ENCODE assay signal across 8 mouse cellular contexts in genomic region chr3:101108848-101109247, GRCm38 (mm10). TPM values are rescaled to one million over a fixed set of nuclear protein-coding genes. Genes with fewer than 3 reads are reported as not detected.
DNase-seq lines count a peak whose midpoint lies in the region; ATAC-seq and TF ChIP-seq lines count a peak whose summit lies in the region.

No protein-coding gene starts in this region.

- WGBS in kidney, postnatal 0 days = 36% methylated on average over 5 of the region's 5 CpGs
- 20% methylated on average over 5 of the region's 5 CpGs for WGBS in embryonic facial prominence, embryonic 15.5 days
- WGBS in intestine, postnatal 0 days = 28% methylated on average over 5 of the region's 5 CpGs
- 16% methylated on average over 5 of the region's 5 CpGs for WGBS in neural tube, embryonic 14.5 days

- no peak for DNase-seq in kidney, postnatal 0 days (ENCODE audit: low spot score)
- no peak for DNase-seq in kidney, adult 9 months
- no peak for DNase-seq in cerebellum, postnatal 4 days (ENCODE audit: low spot score in 2 of 2)
- DNase-seq in ovary, postnatal 36 days (ENCODE audit: low spot score) = no peak
- DNase-seq in cerebellum, adult 18-20 months = no peak

- H3K9me3 ChIP-seq in kidney, postnatal 0 days (replicated peaks; ENCODE audit: low read length) = no peaks in the 10 kb centered on the region
- H3K9me3 ChIP-seq in embryonic facial prominence, embryonic 15.5 days (replicated peaks) = no peaks in the 10 kb centered on the region
- no peaks in the 10 kb centered on the region for H3K9me3 ChIP-seq in intestine, postnatal 0 days (ENCODE audit: control insufficient read depth)
- H3K9me3 ChIP-seq in neural tube, embryonic 14.5 days (ENCODE audit: control insufficient read depth, low read length) = no peaks in the 10 kb centered on the region

- H3K36me3 ChIP-seq in kidney, postnatal 0 days (ENCODE audit: insufficient read depth, low read length) = no peaks in the 10 kb centered on the region
- no peaks in the 10 kb centered on the region for H3K36me3 ChIP-seq in embryonic facial prominence, embryonic 15.5 days
- H3K36me3 ChIP-seq in intestine, postnatal 0 days (ENCODE audit: control insufficient read depth, insufficient read depth) = no peaks in the 10 kb centered on the region
- no peaks in the 10 kb centered on the region for H3K36me3 ChIP-seq in neural tube, embryonic 14.5 days (ENCODE audit: control insufficient read depth, insufficient read depth, low read length)

- 0 out of 2 replicates have a peak, but pooled peaks cover 5% of the 10 kb centered on the region for H3K4me1 ChIP-seq in kidney, postnatal 0 days (replicated peaks; ENCODE audit: insufficient read depth, low read length)
- peaks cover 67% of the 10 kb centered on the region for H3K4me1 ChIP-seq in embryonic facial prominence, embryonic 15.5 days
- H3K4me1 ChIP-seq in intestine, postnatal 0 days (replicated peaks; ENCODE audit: control insufficient read depth, insufficient read depth, low read length) = peaks cover 6% of the 10 kb centered on the region; the same call in 1 of the 2 replicates
- H3K4me1 ChIP-seq in neural tube, embryonic 14.5 days (ENCODE audit: control insufficient read depth, insufficient read depth, low read length) = peaks cover 21% of the 10 kb centered on the region

- peak overlapping the region; percentile 90; the same call in 1 of the 2 replicates for H3K4me2 ChIP-seq in kidney, postnatal 0 days (ENCODE audit: low read length)
- H3K4me2 ChIP-seq in embryonic facial prominence, embryonic 15.5 days (replicated peaks) = peak overlapping the region; percentile 79
- peak overlapping the region; percentile 90 for H3K4me2 ChIP-seq in intestine, postnatal 0 days (replicated peaks; ENCODE audit: low read depth)
- H3K4me2 ChIP-seq in neural tube, embryonic 14.5 days (ENCODE audit: low read depth, low read length) = peak overlapping the region; percentile 87

- H3K9ac ChIP-seq in kidney, postnatal 0 days (ENCODE audit: low read depth, low read length) = no peak overlapping the region
- peak overlapping the region; percentile 88; the same call in 1 of the 2 replicates for H3K9ac ChIP-seq in embryonic facial prominence, embryonic 15.5 days
- no peak overlapping the region for H3K9ac ChIP-seq in intestine, postnatal 0 days (ENCODE audit: low read depth, low read length)
- H3K9ac ChIP-seq in neural tube, embryonic 14.5 days (replicated peaks; ENCODE audit: low read depth, low read length) = peak overlapping the region; percentile 82

- H3K27me3 ChIP-seq in kidney, postnatal 0 days (ENCODE audit: insufficient read depth, low read length) = no peaks in the 10 kb centered on the region
- no peaks in the 10 kb centered on the region for H3K27me3 ChIP-seq in embryonic facial prominence, embryonic 15.5 days
- no peaks in the 10 kb centered on the region for H3K27me3 ChIP-seq in intestine, postnatal 0 days (replicated peaks; ENCODE audit: control insufficient read depth, insufficient read depth, low read length)
- no peaks in the 10 kb centered on the region; the same call in 1 of the 2 replicates for H3K27me3 ChIP-seq in neural tube, embryonic 14.5 days (ENCODE audit: control insufficient read depth, insufficient read depth, low read length)

- no peak overlapping the region for H3K27ac ChIP-seq in kidney, postnatal 0 days
- peak overlapping the region; percentile 51; the same call in 1 of the 2 replicates for H3K27ac ChIP-seq in embryonic facial prominence, embryonic 15.5 days (replicated peaks)
- H3K27ac ChIP-seq in intestine, postnatal 0 days (ENCODE audit: low read depth, low read length) = no peak overlapping the region
- no peak overlapping the region for H3K27ac ChIP-seq in neural tube, embryonic 14.5 days (ENCODE audit: low read depth, low read length)

- no peak for ATAC-seq in kidney, postnatal 0 days (replicated peaks; ENCODE audit: low FRiP score, low read depth)
- no peak for ATAC-seq in embryonic facial prominence, embryonic 15.5 days (ENCODE audit: insufficient number of reproducible peaks, low FRiP score, low TSS enrichment, low read depth)
- ATAC-seq in intestine, postnatal 0 days = no peak
- no peak for ATAC-seq in neural tube, embryonic 14.5 days (ENCODE audit: low read depth)

- peak overlapping the region; percentile 61; the same call in 1 of the 2 replicates for H3K4me3 ChIP-seq in kidney, postnatal 0 days (replicated peaks; ENCODE audit: low read depth, low read length)
- H3K4me3 ChIP-seq in embryonic facial prominence, embryonic 15.5 days (replicated peaks) = peak overlapping the region; percentile 84
- H3K4me3 ChIP-seq in intestine, postnatal 0 days (ENCODE audit: low read depth, low read length) = peak overlapping the region; percentile 86
- peak overlapping the region; percentile 70 for H3K4me3 ChIP-seq in neural tube, embryonic 14.5 days (ENCODE audit: low read depth, low read length)

- no peak for TF ChIP-seq CTCF in kidney, postnatal 0 days (IDR thresholded peaks at IDR 0.05; ENCODE audit: low read depth)
- TF ChIP-seq CTCF in intestine, postnatal 0 days (IDR thresholded peaks at IDR 0.05; ENCODE audit: low read depth) = no peak

RNA-seq across cellular contexts. Expression of gene Ptgfrn, which starts 1.2 kb away (rescaled TPM):
- 2.1 and 2.5 TPM in 2 replicates for polyA plus RNA-seq in kidney, postnatal 0 days (2015; fragmentation: Nextera tagmentation; extraction: Ambion mirVana)
- 7.4 and 9.8 TPM in 2 replicates for polyA plus RNA-seq in embryonic facial prominence, embryonic 15.5 days (2015; fragmentation: Nextera tagmentation; extraction: Ambion mirVana)
- 5.6 and 6.1 TPM in 2 replicates for polyA plus RNA-seq in intestine, postnatal 0 days (2015; fragmentation: Nextera tagmentation; extraction: Ambion mirVana)
- polyA plus RNA-seq in neural tube, embryonic 14.5 days (2014; fragmentation: Nextera tagmentation; extraction: Ambion mirVana) = 4.4 and 4.7 TPM in 2 replicates

Comparison
In these comparisons a context has a peak if more than half of its experiments do, and no peak if none do; other contexts are left out.
1. H3K9ac ChIP-seq: peak in embryonic facial prominence, embryonic 15.5 days (single experiment) and neural tube, embryonic 14.5 days (single experiment); none in kidney, postnatal 0 days (single experiment) and intestine, postnatal 0 days (single experiment).
2. Peak in every context shown above with its lines, with median percentiles within 50 percentile points of each other: H3K4me2 ChIP-seq and H3K4me3 ChIP-seq.